Mouse (Mus musculus): ENCODE results near the gene Pgrmc2. TPM values are rescaled to one million over a fixed set of nuclear protein-coding genes. Genes with fewer than 3 reads are reported as not detected.

Pgrmc2 gene
- polyA plus RNA-seq, 1 experiment from 2014 or later = 47.6 TPM

GRCm38 (mm10) chr3:41065320-41065719, 17.5 kb downstream of the Pgrmc2 start:
- no peaks in the 10 kb centered on the region for H3K27me3 ChIP-seq
- no peak for ATAC-seq (ENCODE audit: insufficient number of reproducible peaks, low FRiP score, low TSS enrichment, low read depth)
- no peak overlapping the region for H3K4me3 ChIP-seq (replicated peaks)
- 87% methylated on average over 2 of the region's 2 CpGs for WGBS
- peaks cover 56% of the 10 kb centered on the region for H3K36me3 ChIP-seq
- no peaks in the 10 kb centered on the region for H3K9me3 ChIP-seq (replicated peaks)
- no peak overlapping the region for H3K27ac ChIP-seq (replicated peaks)
- no peak overlapping the region for H3K9ac ChIP-seq
- H3K4me1 ChIP-seq = no peaks in the 10 kb centered on the region
- H3K4me2 ChIP-seq (replicated peaks) = no peak overlapping the region

- Histone ChIP-seq H3K4me2 (replicated peaks) (no peak overlapping the region), H3K36me3 (peaks cover 34% of the 10 kb centered on the region; the same call in 1 of the 2 replicates)
Observed at GRCm38 (mm10) chr3:41062758-41063157, 20.1 kb downstream of the Pgrmc2 start.

GRCm38 (mm10) chr3:41061831-41062565, 20.8 kb downstream of the Pgrmc2 start:
- H3K27me3 ChIP-seq = no peaks in the 10 kb centered on the region
- no peaks in the 10 kb centered on the region for H3K9me3 ChIP-seq (replicated peaks)
- ATAC-seq (ENCODE audit: insufficient number of reproducible peaks, low FRiP score, low TSS enrichment, low read depth) = no peak
- no peaks in the 10 kb centered on the region for H3K4me1 ChIP-seq
- peaks cover 27% of the 10 kb centered on the region; the same call in 1 of the 2 replicates for H3K36me3 ChIP-seq
- H3K27ac ChIP-seq (replicated peaks) = no peak overlapping the region
- no peak overlapping the region for H3K9ac ChIP-seq
- no peak overlapping the region for H3K4me2 ChIP-seq (replicated peaks)
- no peak overlapping the region for H3K4me3 ChIP-seq (replicated peaks)
- 81% methylated on average over 3 of the region's 3 CpGs for WGBS

More at GRCm38 (mm10) chr3:41062758-41063157, 20.1 kb downstream of the Pgrmc2 start:
- 98% methylated on average over 2 of the region's 2 CpGs for WGBS
- H3K9ac ChIP-seq = no peak overlapping the region
- ATAC-seq (ENCODE audit: insufficient number of reproducible peaks, low FRiP score, low TSS enrichment, low read depth) = no peak
- no peak overlapping the region for H3K27ac ChIP-seq (replicated peaks)
- no peak overlapping the region for H3K4me3 ChIP-seq (replicated peaks)
- no peaks in the 10 kb centered on the region for H3K27me3 ChIP-seq
- no peaks in the 10 kb centered on the region for H3K4me1 ChIP-seq
- H3K9me3 ChIP-seq (replicated peaks) = no peaks in the 10 kb centered on the region

GRCm38 (mm10) chr3:41059249-41059648, 23.6 kb downstream of the Pgrmc2 start:
- Histone ChIP-seq H3K27ac (replicated peaks) (no peak overlapping the region), H3K9ac (no peak overlapping the region), H3K4me3 (replicated peaks) (no peak overlapping the region), H3K9me3 (replicated peaks) (no peaks in the 10 kb centered on the region), H3K36me3 (peaks cover 4% of the 10 kb centered on the region; the same call in 1 of the 2 replicates), H3K27me3 (no peaks in the 10 kb centered on the region), H3K4me2 (replicated peaks) (no peak overlapping the region), H3K4me1 (no peaks in the 10 kb centered on the region)
- no peak for ATAC-seq (ENCODE audit: insufficient number of reproducible peaks, low FRiP score, low TSS enrichment, low read depth)
- 80% methylated on average over 3 of the region's 3 CpGs for WGBS

GRCm38 (mm10) chr3:41058395-41058794, 24.5 kb downstream of the Pgrmc2 start:
- Histone ChIP-seq H3K36me3 (peaks cover under 1% of the 10 kb centered on the region; the same call in 1 of the 2 replicates), H3K27ac (replicated peaks) (no peak overlapping the region), H3K27me3 (no peaks in the 10 kb centered on the region), H3K9me3 (replicated peaks) (no peaks in the 10 kb centered on the region), H3K4me3 (replicated peaks) (no peak overlapping the region), H3K9ac (no peak overlapping the region), H3K4me1 (no peaks in the 10 kb centered on the region), H3K4me2 (replicated peaks) (no peak overlapping the region)
- WGBS = 35% methylated on average over 2 of the region's 2 CpGs
- ATAC-seq (ENCODE audit: insufficient number of reproducible peaks, low FRiP score, low TSS enrichment, low read depth) = no peak; the same call in 1 of the 2 replicates

- Histone ChIP-seq H3K9ac (no peak overlapping the region), H3K4me3 (replicated peaks) (no peak overlapping the region), H3K27ac (replicated peaks) (no peak overlapping the region), H3K27me3 (no peaks in the 10 kb centered on the region), H3K4me2 (replicated peaks) (no peak overlapping the region), H3K4me1 (no peaks in the 10 kb centered on the region), H3K9me3 (replicated peaks) (no peaks in the 10 kb centered on the region), H3K36me3 (no peaks in the 10 kb centered on the region)
- WGBS = 80% methylated on average over 3 of the region's 3 CpGs
- no peak for ATAC-seq (ENCODE audit: insufficient number of reproducible peaks, low FRiP score, low TSS enrichment, low read depth)
Observed at GRCm38 (mm10) chr3:41053334-41053733, 29.5 kb downstream of the Pgrmc2 start.

GRCm38 (mm10) chr3:41047838-41048237, 35.0 kb downstream of the Pgrmc2 start:
- Histone ChIP-seq H3K9me3 (replicated peaks) (no peaks in the 10 kb centered on the region), H3K4me3 (replicated peaks) (no peak overlapping the region), H3K9ac (no peak overlapping the region), H3K4me2 (replicated peaks) (no peak overlapping the region), H3K27ac (replicated peaks) (no peak overlapping the region), H3K27me3 (no peaks in the 10 kb centered on the region), H3K4me1 (no peaks in the 10 kb centered on the region), H3K36me3 (no peaks in the 10 kb centered on the region)
- ATAC-seq (ENCODE audit: insufficient number of reproducible peaks, low FRiP score, low TSS enrichment, low read depth) = no peak
- 87% methylated on average over 6 of the region's 6 CpGs for WGBS

GRCm38 (mm10) chr3:41043756-41044354, 39.0 kb downstream of the Pgrmc2 start:
- H3K36me3 ChIP-seq = no peaks in the 10 kb centered on the region
- no peak overlapping the region for H3K9ac ChIP-seq
- H3K27ac ChIP-seq (replicated peaks) = no peak overlapping the region
- no peak overlapping the region for H3K4me2 ChIP-seq (replicated peaks)
- H3K4me1 ChIP-seq = no peaks in the 10 kb centered on the region
- ATAC-seq (ENCODE audit: insufficient number of reproducible peaks, low FRiP score, low TSS enrichment, low read depth) = no peak
- H3K4me3 ChIP-seq (replicated peaks) = no peak overlapping the region
- H3K27me3 ChIP-seq = no peaks in the 10 kb centered on the region
- no peaks in the 10 kb centered on the region for H3K9me3 ChIP-seq (replicated peaks)
- WGBS = 72% methylated on average over 11 of the region's 11 CpGs

GRCm38 (mm10) chr3:41042195-41042938, 40.5 kb downstream of the Pgrmc2 start:
- no peaks in the 10 kb centered on the region for H3K36me3 ChIP-seq
- H3K4me1 ChIP-seq = no peaks in the 10 kb centered on the region
- no peak overlapping the region for H3K4me3 ChIP-seq (replicated peaks)
- ATAC-seq (ENCODE audit: insufficient number of reproducible peaks, low FRiP score, low TSS enrichment, low read depth) = no peak
- H3K27me3 ChIP-seq = no peaks in the 10 kb centered on the region
- no peak overlapping the region for H3K9ac ChIP-seq
- WGBS = 77% methylated on average over 4 of the region's 4 CpGs
- no peak overlapping the region for H3K4me2 ChIP-seq (replicated peaks)
- no peaks in the 10 kb centered on the region for H3K9me3 ChIP-seq (replicated peaks)
- no peak overlapping the region for H3K27ac ChIP-seq (replicated peaks)

- Histone ChIP-seq H3K9ac (no peak overlapping the region), H3K4me2 (replicated peaks) (no peak overlapping the region), H3K9me3 (replicated peaks) (no peaks in the 10 kb centered on the region), H3K36me3 (no peaks in the 10 kb centered on the region), H3K27ac (replicated peaks) (no peak overlapping the region), H3K4me1 (no peaks in the 10 kb centered on the region), H3K4me3 (replicated peaks) (no peak overlapping the region), H3K27me3 (no peaks in the 10 kb centered on the region)
- ATAC-seq (ENCODE audit: insufficient number of reproducible peaks, low FRiP score, low TSS enrichment, low read depth) = no peak; the same call in 1 of the 2 replicates
- WGBS = 51% methylated on average over 5 of the region's 5 CpGs
Observed at GRCm38 (mm10) chr3:41041241-41041640, 41.6 kb downstream of the Pgrmc2 start.

- WGBS = 67% methylated on average over 5 of the region's 5 CpGs
- Histone ChIP-seq H3K9me3 (replicated peaks) (no peaks in the 10 kb centered on the region), H3K4me2 (replicated peaks) (no peak overlapping the region)
Observed at GRCm38 (mm10) chr3:41038297-41038916, 44.4 kb downstream of the Pgrmc2 start.

More at GRCm38 (mm10) chr3:41038297-41038916, 44.4 kb downstream of the Pgrmc2 start:
- Histone ChIP-seq H3K36me3 (no peaks in the 10 kb centered on the region), H3K27ac (replicated peaks) (no peak overlapping the region), H3K9ac (no peak overlapping the region), H3K27me3 (no peaks in the 10 kb centered on the region), H3K4me3 (replicated peaks) (no peak overlapping the region), H3K4me1 (no peaks in the 10 kb centered on the region)
- no peak for ATAC-seq (ENCODE audit: insufficient number of reproducible peaks, low FRiP score, low TSS enrichment, low read depth)

Measured in embryonic facial prominence, embryonic 15.5 days (tissue).